Mouse (Mus musculus): ENCODE results near the gene Gm20806.
"Not testable (repeated sequence)": the region's sequence is repeated elsewhere in the genome, so short reads cannot be mapped to it uniquely, and the experiment has no call there.

The Gm20806 gene

DNA sequence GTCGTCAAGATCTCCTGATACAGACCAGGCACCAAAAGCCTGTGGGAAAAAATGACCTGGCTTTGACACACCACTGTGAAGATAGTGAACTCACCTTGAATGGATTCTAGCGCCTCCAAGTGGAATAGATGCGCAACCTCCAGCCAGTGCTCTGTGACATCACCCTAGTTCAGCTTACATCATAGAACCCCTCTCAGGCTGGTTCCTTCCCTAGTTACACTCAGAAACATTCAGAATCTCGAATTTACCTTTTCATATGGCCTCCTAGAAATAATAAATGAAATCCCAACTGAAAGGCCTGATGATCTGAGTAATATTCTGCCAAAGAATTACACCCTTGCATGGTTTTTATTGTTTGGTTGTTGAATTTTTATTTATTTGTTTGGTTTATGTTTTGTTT, at the start of gene Gm20806:
Gene Gm20806 (minus strand): TSS at position 101 of the 400 bp plus-strand sequence.
- not testable (repeated sequence) for DNase-seq (ENCODE audit: inconsistent age in 2 of 2, low spot score in 1 of 2)

All from adrenal gland, adult (tissue).